Mouse (Mus musculus) right cerebral cortex, adult 18-20 months (tissue): ENCODE results near the gene Inka2.

Source experiments
- DNase-seq: peaks from one replicate; pipeline ENCODE4 v3.0.0; 2022; ENCODE audit warnings: mixed read lengths

Inka2 gene

GRCm38 (mm10) chr3:105704031-105705008, at the start of gene Inka2:
Inka2 (plus strand) TSS chr3:105704599.
- DNase-seq, result peak; percentile 91

- DNase-seq, result no peak
Observed at GRCm38 (mm10) chr3:105655031-105655585, 49.3 kb upstream of the Inka2 start.

- no peak for DNase-seq
Observed at GRCm38 (mm10) chr3:105660530-105660929, 43.9 kb upstream of the Inka2 start.

- DNase-seq, result no peak
Observed at GRCm38 (mm10) chr3:105663043-105663442, 41.4 kb upstream of the Inka2 start.

GRCm38 (mm10) chr3:105665105-105665765, 39.2 kb upstream of the Inka2 start:
- no peak for DNase-seq

- DNase-seq, result no peak
Observed at GRCm38 (mm10) chr3:105666996-105667523, 37.3 kb upstream of the Inka2 start.

GRCm38 (mm10) chr3:105668161-105668560, 36.2 kb upstream of the Inka2 start:
- peak; percentile 73 for DNase-seq

- DNase-seq, result no peak
Observed at GRCm38 (mm10) chr3:105669776-105670175, 34.6 kb upstream of the Inka2 start.

GRCm38 (mm10) chr3:105670801-105671200, 33.6 kb upstream of the Inka2 start:
- DNase-seq, result no peak

- peak; percentile 77 for DNase-seq
Observed at GRCm38 (mm10) chr3:105674595-105675218, 29.7 kb upstream of the Inka2 start.

GRCm38 (mm10) chr3:105675932-105676331, 28.5 kb upstream of the Inka2 start:
- DNase-seq, result no peak

- no peak for DNase-seq
Observed at GRCm38 (mm10) chr3:105680346-105680745, 24.1 kb upstream of the Inka2 start.

- no peak for DNase-seq
Observed at GRCm38 (mm10) chr3:105686394-105687323, 17.7 kb upstream of the Inka2 start.

- peak; percentile 96 for DNase-seq
Observed at GRCm38 (mm10) chr3:105687324-105688060, 16.9 kb upstream of the Inka2 start, which contains the start of gene Ddx20. Ddx20 (minus strand) TSS chr3:105687574.

- no peak for DNase-seq
Observed at GRCm38 (mm10) chr3:105688536-105688935, 15.9 kb upstream of the Inka2 start.

GRCm38 (mm10) chr3:105693327-105694080, 10.9 kb upstream of the Inka2 start:
- DNase-seq, result peak; percentile 95

GRCm38 (mm10) chr3:105695476-105696386, 8.7 kb upstream of the Inka2 start:
- DNase-seq, result peak; percentile 42

- DNase-seq, result no peak
Observed at GRCm38 (mm10) chr3:105696387-105697147, 7.8 kb upstream of the Inka2 start.
